Mouse (Mus musculus): ENCODE data around the gene Gm20820.
"Not testable (repeated sequence)": the region's sequence is repeated elsewhere in the genome, so short reads cannot be mapped to it uniquely, and the experiment has no call there.

Gene Gm20820

GRCm38 (mm10) chrY:86061472-86061871 lies at the start of gene Gm20820:
TSS of gene Gm20820 (plus strand) at chrY:86061772.
- not testable (repeated sequence) for DNase-seq (ENCODE audit: low spot score in 2 of 2)

All from spleen, postnatal 36 days (tissue).